Mouse (Mus musculus): Measurements from ENCODE around the gene Krtap6-1. TPM values are rescaled to one million over a fixed set of nuclear protein-coding genes. Genes with fewer than 3 reads are reported as not detected.
"Not testable (repeated sequence)": the region's sequence is repeated elsewhere in the genome, so short reads cannot be mapped to it uniquely, and the experiment has no call there.

Krtap6-1 gene
- not detected in 2 replicates for polyA plus RNA-seq (2015; fragmentation: Nextera tagmentation; extraction: Ambion mirVana)

- H3K36me3 ChIP-seq; H3K4me1 ChIP-seq; H3K4me2 ChIP-seq; H3K27me3 ChIP-seq (replicated peaks); H3K27ac ChIP-seq; ATAC-seq (ENCODE audit: insufficient read depth, low FRiP score, low read depth); H3K9me3 ChIP-seq; H3K9ac ChIP-seq; H3K4me3 ChIP-seq (replicated peaks): not testable (repeated sequence)
- WGBS = 91% methylated on average over 3 of the region's 3 CpGs
Observed at GRCm38 (mm10) chr16:89031399-89031798, at the start of gene Krtap6-1. Gene Krtap6-1, plus strand, starts transcription at chr16:89031699.

- no peaks in the 10 kb centered on the region for H3K9me3 ChIP-seq
Observed at GRCm38 (mm10) chr16:89010659-89011058, 20.8 kb upstream of the Krtap6-1 start, which contains the start of gene Krtap22-2. Gene Krtap22-2, minus strand, starts transcription at chr16:89010759.

GRCm38 (mm10) chr16:89013973-89014372 lies 17.5 kb upstream of the Krtap6-1 start:
- ATAC-seq (ENCODE audit: insufficient read depth, low FRiP score, low read depth) = no peak
- Histone ChIP-seq H3K9me3 (no peaks in the 10 kb centered on the region), H3K27ac (no peak overlapping the region), H3K9ac (no peak overlapping the region), H3K27me3 (replicated peaks) (no peaks in the 10 kb centered on the region), H3K36me3 (no peaks in the 10 kb centered on the region), H3K4me2 (no peak overlapping the region), H3K4me3 (replicated peaks) (no peak overlapping the region), H3K4me1 (no peaks in the 10 kb centered on the region)
- 94% methylated on average over 3 of the region's 3 CpGs for WGBS

More at GRCm38 (mm10) chr16:89010659-89011058, 20.8 kb upstream of the Krtap6-1 start, which contains the start of gene Krtap22-2:
- Histone ChIP-seq H3K4me2 (no peak within 1 kb of the TSS), H3K9ac (no peak within 1 kb of the TSS), H3K4me3 (replicated peaks) (no peak within 1 kb of the TSS), H3K36me3 (no peaks in the 10 kb centered on the region), H3K27me3 (replicated peaks) (no peaks in the 10 kb centered on the region), H3K27ac (no peak within 1 kb of the TSS), H3K4me1 (no peaks in the 10 kb centered on the region)
- WGBS = 78% methylated on average over 5 of the region's 5 CpGs
- ATAC-seq (ENCODE audit: insufficient read depth, low FRiP score, low read depth) = no peak

GRCm38 (mm10) chr16:89014984-89015383 lies 16.5 kb upstream of the Krtap6-1 start, which contains the start of gene Gm10229:
Gene Gm10229, plus strand, starts transcription at chr16:89015284.
- H3K9me3 ChIP-seq; H3K27ac ChIP-seq; H3K4me2 ChIP-seq; H3K4me1 ChIP-seq; ATAC-seq (ENCODE audit: insufficient read depth, low FRiP score, low read depth); H3K4me3 ChIP-seq (replicated peaks); H3K9ac ChIP-seq; H3K27me3 ChIP-seq (replicated peaks); H3K36me3 ChIP-seq: not testable (repeated sequence)
- 94% methylated on average over 3 of the region's 3 CpGs for WGBS

GRCm38 (mm10) chr16:89041372-89041771 lies 9.9 kb downstream of the Krtap6-1 start, which contains the start of gene Gm10228:
Gene Gm10228, minus strand, starts transcription at chr16:89041472.
- H3K9me3 ChIP-seq; H3K27ac ChIP-seq; H3K27me3 ChIP-seq (replicated peaks); H3K9ac ChIP-seq; H3K36me3 ChIP-seq; ATAC-seq (ENCODE audit: insufficient read depth, low FRiP score, low read depth); H3K4me2 ChIP-seq; H3K4me3 ChIP-seq (replicated peaks); H3K4me1 ChIP-seq: not testable (repeated sequence)
- WGBS = 84% methylated on average over 2 of the region's 4 CpGs

- H3K9me3 ChIP-seq = no peaks in the 10 kb centered on the region
- no peak within 1 kb of the TSS for H3K9ac ChIP-seq
- no peaks in the 10 kb centered on the region for H3K27me3 ChIP-seq (replicated peaks)
- H3K4me2 ChIP-seq = no peak within 1 kb of the TSS
- 76% methylated on average over 3 of the region's 3 CpGs for WGBS
- no peaks in the 10 kb centered on the region for H3K36me3 ChIP-seq
- no peak within 1 kb of the TSS for H3K4me3 ChIP-seq (replicated peaks)
- no peak for ATAC-seq (ENCODE audit: insufficient read depth, low FRiP score, low read depth)
- H3K27ac ChIP-seq = no peak within 1 kb of the TSS
- no peaks in the 10 kb centered on the region for H3K4me1 ChIP-seq
Observed at GRCm38 (mm10) chr16:89047783-89048182, 16.3 kb downstream of the Krtap6-1 start, which contains the start of gene Krtap6-5. Gene Krtap6-5, minus strand, starts transcription at chr16:89047883.

- H3K4me1 ChIP-seq; H3K4me3 ChIP-seq (replicated peaks); H3K9ac ChIP-seq; H3K27ac ChIP-seq; H3K4me2 ChIP-seq; H3K36me3 ChIP-seq; H3K27me3 ChIP-seq (replicated peaks); ATAC-seq (ENCODE audit: insufficient read depth, low FRiP score, low read depth); H3K9me3 ChIP-seq: not testable (repeated sequence)
- WGBS = no CpG with 5 or more reads among the region's 2 CpGs
Observed at GRCm38 (mm10) chr16:89063902-89064301, 32.4 kb downstream of the Krtap6-1 start, which contains the start of gene 1110025L11Rik. Gene 1110025L11Rik, minus strand, starts transcription at chr16:89064002.

- H3K4me3 ChIP-seq (replicated peaks); H3K27me3 ChIP-seq (replicated peaks); H3K27ac ChIP-seq; H3K9ac ChIP-seq; H3K4me2 ChIP-seq; ATAC-seq (ENCODE audit: insufficient read depth, low FRiP score, low read depth); H3K9me3 ChIP-seq; H3K36me3 ChIP-seq; H3K4me1 ChIP-seq: not testable (repeated sequence)
- 69% methylated on average over 2 of the region's 2 CpGs for WGBS
Observed at GRCm38 (mm10) chr16:89071041-89071440, 39.5 kb downstream of the Krtap6-1 start.

Other genes with a start within 250 kb of the Krtap6-1 start
- gene Gm20741, start 219.5 kb upstream of the Krtap6-1 start, polyA plus RNA-seq (2015; fragmentation: Nextera tagmentation; extraction: Ambion mirVana) = not detected in 2 replicates
- not detected in 2 replicates for gene Krtap15, start 211.5 kb upstream of the Krtap6-1 start, polyA plus RNA-seq (2015; fragmentation: Nextera tagmentation; extraction: Ambion mirVana)
- gene Krtap14, start 205.6 kb upstream of the Krtap6-1 start, polyA plus RNA-seq (2015; fragmentation: Nextera tagmentation; extraction: Ambion mirVana) = not detected in 2 replicates
- gene Krtap19-1, start 162.3 kb upstream of the Krtap6-1 start, polyA plus RNA-seq (2015; fragmentation: Nextera tagmentation; extraction: Ambion mirVana) = not detected in 2 replicates
- gene Krtap19-2, start 157.4 kb upstream of the Krtap6-1 start, polyA plus RNA-seq (2015; fragmentation: Nextera tagmentation; extraction: Ambion mirVana) = not detected in 2 replicates
- not detected in 2 replicates for gene Krtap19-3, start 153.7 kb upstream of the Krtap6-1 start, polyA plus RNA-seq (2015; fragmentation: Nextera tagmentation; extraction: Ambion mirVana)
- gene Krtap19-4, start 146.6 kb upstream of the Krtap6-1 start, polyA plus RNA-seq (2015; fragmentation: Nextera tagmentation; extraction: Ambion mirVana) = not detected in 2 replicates
- not detected in 2 replicates for gene Krtap19-5, start 135.2 kb upstream of the Krtap6-1 start, polyA plus RNA-seq (2015; fragmentation: Nextera tagmentation; extraction: Ambion mirVana)
- gene Krtap19-9b, start 99.4 kb upstream of the Krtap6-1 start, polyA plus RNA-seq (2015; fragmentation: Nextera tagmentation; extraction: Ambion mirVana) = not detected in 2 replicates
- not detected in 2 replicates for gene Krtap16-3, start 68.8 kb upstream of the Krtap6-1 start, polyA plus RNA-seq (2015; fragmentation: Nextera tagmentation; extraction: Ambion mirVana)
- gene Krtap22-2, start 20.9 kb upstream of the Krtap6-1 start, polyA plus RNA-seq (2015; fragmentation: Nextera tagmentation; extraction: Ambion mirVana) = not detected in 2 replicates
- gene Gm10229, start 16.4 kb upstream of the Krtap6-1 start, polyA plus RNA-seq (2015; fragmentation: Nextera tagmentation; extraction: Ambion mirVana) = not detected in 2 replicates
- gene Gm10228, start 9.8 kb downstream of the Krtap6-1 start, polyA plus RNA-seq (2015; fragmentation: Nextera tagmentation; extraction: Ambion mirVana) = not detected in 2 replicates
- not detected in 2 replicates for gene Krtap6-5, start 16.2 kb downstream of the Krtap6-1 start, polyA plus RNA-seq (2015; fragmentation: Nextera tagmentation; extraction: Ambion mirVana)
- not detected in 2 replicates for gene 1110025L11Rik, start 32.3 kb downstream of the Krtap6-1 start, polyA plus RNA-seq (2015; fragmentation: Nextera tagmentation; extraction: Ambion mirVana)
- gene Krtap6-3, start 52.3 kb downstream of the Krtap6-1 start, polyA plus RNA-seq (2015; fragmentation: Nextera tagmentation; extraction: Ambion mirVana) = not detected in 2 replicates
- gene Gm6358, start 109.2 kb downstream of the Krtap6-1 start, polyA plus RNA-seq (2015; fragmentation: Nextera tagmentation; extraction: Ambion mirVana) = not detected in 2 replicates
- gene Gm10061, start 119.4 kb downstream of the Krtap6-1 start, polyA plus RNA-seq (2015; fragmentation: Nextera tagmentation; extraction: Ambion mirVana) = not detected in 2 replicates
- gene Gm9789, start 126.3 kb downstream of the Krtap6-1 start, polyA plus RNA-seq (2015; fragmentation: Nextera tagmentation; extraction: Ambion mirVana) = not detected in 2 replicates
- not detected in 2 replicates for gene Gm7735, start 137.8 kb downstream of the Krtap6-1 start, polyA plus RNA-seq (2015; fragmentation: Nextera tagmentation; extraction: Ambion mirVana)
- not detected in 2 replicates for gene 1110057P08Rik, start 143.0 kb downstream of the Krtap6-1 start, polyA plus RNA-seq (2015; fragmentation: Nextera tagmentation; extraction: Ambion mirVana)
- not detected in 2 replicates for gene Krtap20-2, start 174.2 kb downstream of the Krtap6-1 start, polyA plus RNA-seq (2015; fragmentation: Nextera tagmentation; extraction: Ambion mirVana)

Data from stomach, embryonic 15.5 days (tissue).